Mouse (Mus musculus): Measurements from ENCODE around the gene Pou6f2.

GRCm38 (mm10) chr13:18281084-18281483 lies 116.4 kb downstream of the Pou6f2 start:
- TF ChIP-seq CTCF (IDR thresholded peaks at IDR 0.05; ENCODE audit: borderline replicate concordance, insufficient read depth, low read length) (no peak), POLR2A (IDR thresholded peaks at IDR 0.05; ENCODE audit: low read depth, low read length) (no peak)
